Mouse (Mus musculus) 3T3-L1 (cell line): ENCODE results near the gene Nrip2.
A peak's percentile ranks its signal among the peaks of the same experiment; 100 is the strongest.

Experiments used
- DNase-seq: peaks from one replicate; pipeline ENCODE4 v3.0.0-alpha.2; 2015; ENCODE audit warnings: low read depth, low spot score

Gene Nrip2

GRCm38 (mm10) chr6:128398996-128399395 lies at the start of gene Nrip2:
TSS of gene Nrip2 (plus strand) at chr6:128399296.
- DNase-seq = no peak

- DNase-seq = no peak
Observed at GRCm38 (mm10) chr6:128349711-128350110, 49.4 kb upstream of the Nrip2 start.

DNA sequence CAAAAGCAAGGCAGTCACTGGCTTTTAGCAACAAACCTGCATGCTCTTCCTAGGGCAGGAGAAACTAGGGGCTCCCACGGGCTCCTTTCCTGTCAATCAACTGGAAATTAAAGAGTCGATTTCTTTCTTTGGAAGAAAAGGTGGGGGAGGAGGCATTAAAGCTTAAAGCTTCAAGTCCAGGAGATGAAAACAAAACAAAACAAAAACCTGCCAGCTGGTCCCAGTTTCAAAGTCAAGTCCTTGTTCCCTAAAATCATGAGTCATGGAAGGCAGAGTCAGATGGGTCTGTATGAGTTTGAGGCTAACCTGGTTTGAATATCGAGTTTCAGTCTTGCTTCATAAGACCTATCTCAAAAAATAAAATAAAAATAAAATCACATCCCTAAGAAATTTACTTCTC lies 45.0 kb upstream of the Nrip2 start:
- DNase-seq = peak; percentile 69

DNA sequence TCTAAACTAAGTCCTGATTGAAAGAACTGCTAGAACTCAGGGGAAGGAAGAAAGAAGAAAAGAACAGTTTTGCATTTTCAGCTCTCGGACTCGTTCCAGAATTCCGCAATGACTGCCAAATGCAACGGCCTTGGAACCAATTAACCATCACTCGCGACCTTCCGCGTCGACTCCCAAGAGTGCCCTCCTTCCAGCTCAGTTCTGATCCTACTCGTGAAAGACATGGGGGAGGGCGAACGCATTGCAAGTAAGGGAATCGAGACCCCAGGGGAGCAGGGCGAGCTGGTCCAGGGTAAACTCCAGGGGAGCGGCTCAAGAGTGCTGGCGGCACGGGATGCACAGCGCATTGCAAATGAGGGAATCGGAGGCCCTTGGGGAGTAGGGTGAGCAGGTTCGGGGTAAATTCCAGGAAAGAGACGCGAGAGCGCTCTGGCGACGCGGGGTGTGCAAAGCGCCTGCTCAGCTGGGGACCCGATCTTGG lies 43.9 kb upstream of the Nrip2 start:
- peak; percentile 78 for DNase-seq

GRCm38 (mm10) chr6:128355726-128356416 lies 43.2 kb upstream of the Nrip2 start, which contains the start of gene Tulp3:
TSS of gene Tulp3 (minus strand) at chr6:128355851.
- DNase-seq = peak; percentile 98

- peak; percentile 83 for DNase-seq
Observed at GRCm38 (mm10) chr6:128358999-128359398, 40.1 kb upstream of the Nrip2 start.

- no peak for DNase-seq
Observed at GRCm38 (mm10) chr6:128361901-128362300, 37.2 kb upstream of the Nrip2 start.

GRCm38 (mm10) chr6:128362381-128363006 lies 36.6 kb upstream of the Nrip2 start, which contains the start of the genes Rhno1 and Foxm1:
TSS of gene Rhno1 (minus strand) at chr6:128362911.
TSS of gene Foxm1 (plus strand) at chr6:128362967.
- peak; percentile 85 for DNase-seq

DNA sequence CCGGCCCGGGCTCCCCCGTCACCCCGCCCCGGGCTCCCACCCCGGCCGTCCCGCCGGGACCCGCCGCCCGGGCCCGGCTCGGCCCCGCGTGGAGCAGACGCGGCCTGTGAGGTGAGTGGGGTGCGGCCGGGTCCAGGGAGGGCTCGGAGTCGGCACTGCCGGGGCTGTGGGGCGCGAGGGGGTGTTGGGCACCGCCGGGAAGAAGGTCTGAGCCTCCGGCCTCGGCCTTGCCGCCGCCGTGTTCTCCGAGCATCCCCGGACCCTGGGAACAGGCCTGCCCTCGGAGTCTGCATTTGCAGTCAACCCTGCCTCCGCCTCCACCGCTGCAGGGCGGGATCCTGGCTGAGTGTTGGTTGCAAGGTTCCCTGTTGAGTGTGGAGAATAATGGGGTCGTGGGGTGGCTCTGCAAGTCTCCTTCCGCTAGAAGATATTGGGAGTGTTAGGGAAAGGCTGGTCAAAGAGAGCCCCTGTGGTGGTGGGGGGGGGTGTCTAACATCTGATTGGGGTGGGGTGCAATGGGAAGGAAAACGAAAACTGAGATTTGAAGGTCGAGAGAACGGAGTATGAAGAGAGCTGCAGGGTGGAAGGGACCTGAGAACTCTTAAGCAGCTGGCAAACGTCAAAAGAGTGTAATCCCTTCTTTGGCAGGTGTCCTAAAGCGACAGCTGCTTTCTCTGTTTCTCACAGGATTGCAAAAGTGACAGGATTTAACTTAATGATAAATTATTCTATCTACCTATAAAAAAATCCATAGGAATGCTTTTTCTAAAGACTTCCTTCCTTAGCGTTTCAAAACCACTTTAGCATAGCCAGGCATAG lies 35.9 kb upstream of the Nrip2 start:
- DNase-seq = peak; percentile 72

- DNase-seq = peak; percentile 88
Observed at GRCm38 (mm10) chr6:128364721-128365120, 34.4 kb upstream of the Nrip2 start.

DNA sequence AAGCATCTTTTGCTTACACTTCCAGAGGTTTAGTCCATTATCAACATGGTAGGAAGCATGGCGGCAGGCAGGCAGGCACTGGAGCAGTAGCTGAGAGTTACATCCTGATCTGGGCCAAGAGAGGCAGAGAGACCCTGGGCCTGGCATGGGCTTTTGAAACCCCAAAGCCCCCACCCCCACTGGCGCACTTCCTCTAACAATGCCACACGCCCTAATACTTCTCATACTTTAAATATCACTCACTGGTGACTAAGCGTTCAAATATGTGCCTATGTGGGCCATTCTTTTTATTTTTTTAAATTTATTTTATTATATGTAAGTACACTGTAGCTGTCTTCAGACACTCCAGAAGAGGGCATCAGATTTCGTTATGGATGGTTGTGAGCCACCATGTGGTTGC lies 32.6 kb upstream of the Nrip2 start:
- peak; percentile 67 for DNase-seq

- DNase-seq = no peak
Observed at GRCm38 (mm10) chr6:128370040-128370439, 29.1 kb upstream of the Nrip2 start.

DNA sequence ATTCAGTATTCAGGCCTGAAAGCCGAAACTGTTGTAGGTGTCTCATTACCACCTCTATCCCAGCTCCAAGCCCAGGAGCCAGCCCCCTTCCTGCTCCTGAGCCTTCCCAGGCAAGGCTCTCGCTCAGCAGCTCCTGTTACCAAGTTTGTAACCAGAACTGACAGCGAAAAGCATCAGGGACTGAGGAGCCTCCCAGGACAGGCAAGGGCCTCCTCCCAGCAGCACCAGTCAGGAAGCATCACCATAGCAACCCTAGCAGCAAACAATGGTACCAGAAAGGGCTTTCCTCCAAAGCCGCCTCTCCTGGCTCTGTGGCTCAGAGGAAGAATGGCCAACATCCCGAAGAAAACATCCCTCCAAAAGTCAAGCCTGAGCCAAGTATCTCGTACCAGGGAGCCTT lies 23.9 kb upstream of the Nrip2 start, which contains the start of the genes Tex52 and Gm44596:
Gene Tex52 (plus strand): TSS at position 265 of the 400 bp plus-strand sequence.
Gene Gm44596 (plus strand): TSS at position 312 of the 400 bp plus-strand sequence.
- DNase-seq = no peak

GRCm38 (mm10) chr6:128376371-128377085 lies 22.6 kb upstream of the Nrip2 start:
- no peak for DNase-seq

DNA sequence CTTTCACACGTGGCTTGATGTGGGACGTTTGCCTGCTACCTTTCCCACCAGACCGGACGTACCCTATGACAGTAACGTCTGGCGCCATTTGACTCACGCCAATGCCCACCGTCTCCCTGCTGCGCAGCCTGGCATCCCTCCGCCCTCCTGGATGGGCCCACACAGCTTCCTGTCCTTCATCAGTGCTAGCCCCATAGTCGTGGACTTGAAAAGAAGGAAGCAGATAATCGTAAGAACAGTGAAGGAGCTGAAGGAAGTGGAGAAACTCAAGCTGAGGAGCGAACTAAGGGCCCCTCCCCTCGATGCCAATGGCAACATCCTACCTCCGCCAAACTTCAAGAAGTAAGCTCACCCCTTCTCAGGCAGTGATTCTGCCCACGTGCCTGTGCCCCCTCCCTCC lies 19.5 kb upstream of the Nrip2 start:
- DNase-seq = no peak

DNA sequence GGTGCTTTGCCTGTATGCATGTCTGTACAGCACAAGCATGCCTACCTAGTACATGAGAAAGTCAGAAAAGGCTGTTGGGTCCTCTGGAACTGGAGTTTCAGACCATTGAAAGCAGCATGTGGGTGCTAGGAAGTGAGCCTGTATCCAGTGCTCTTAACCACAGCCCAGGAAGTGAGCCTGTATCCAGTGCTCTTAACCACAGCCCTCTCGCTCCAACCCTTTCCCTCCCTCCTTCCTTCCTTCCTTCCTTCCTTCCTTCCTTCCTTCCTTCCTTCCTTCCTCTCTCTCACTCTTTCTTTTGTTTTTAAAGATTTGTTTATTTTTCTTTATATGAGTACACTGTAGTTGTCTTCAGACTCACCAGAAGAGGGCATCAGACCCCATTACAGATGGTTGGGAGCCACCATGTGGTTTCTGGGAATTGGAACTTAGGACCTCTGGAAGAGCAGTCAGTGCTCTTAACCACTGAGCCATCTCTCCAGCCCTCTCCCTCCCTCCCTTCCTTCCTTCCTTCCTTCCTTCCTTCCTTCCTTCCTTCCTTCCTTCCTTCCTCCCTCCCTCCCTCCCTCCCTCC lies 18.4 kb upstream of the Nrip2 start:
- peak; percentile 36 for DNase-seq

DNA sequence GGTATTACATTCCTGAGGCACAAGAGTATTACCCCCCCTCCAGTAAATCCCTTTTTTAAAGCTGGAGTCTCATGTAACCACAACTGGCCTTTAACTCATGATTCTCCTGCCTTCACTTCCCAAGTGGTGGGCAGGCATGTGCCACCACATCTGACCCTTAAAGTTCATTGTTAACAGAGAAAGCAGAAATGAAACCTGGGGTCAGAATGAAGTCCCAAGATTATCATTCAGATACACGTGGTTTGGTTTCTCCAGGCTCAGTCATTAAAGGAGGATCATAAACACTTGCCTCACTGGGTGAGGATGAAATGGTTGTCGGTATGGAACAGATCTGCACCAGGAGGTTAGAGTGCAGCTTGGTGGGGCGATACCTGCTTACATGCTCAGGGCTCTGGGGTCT lies 17.8 kb upstream of the Nrip2 start:
- DNase-seq = no peak

DNA sequence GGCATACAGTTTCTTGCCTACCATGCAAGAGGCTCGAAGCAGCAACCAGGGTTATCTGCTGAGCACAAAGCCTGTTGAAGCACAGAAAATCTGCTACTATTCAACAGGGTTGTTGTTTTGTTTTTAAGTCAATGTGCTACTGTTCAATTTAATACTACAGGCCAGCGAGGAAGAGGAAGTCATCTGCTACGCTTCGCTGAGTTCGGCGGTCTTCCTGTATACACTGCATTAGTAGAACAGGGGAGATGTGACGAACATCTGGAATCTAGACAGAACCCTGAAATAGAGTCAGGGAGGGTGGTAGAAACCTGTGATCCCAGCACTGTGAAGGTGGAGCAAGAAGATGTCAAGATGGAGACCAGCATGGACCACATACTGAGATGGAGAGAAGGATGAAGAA lies 15.3 kb upstream of the Nrip2 start:
- DNase-seq = no peak

- DNase-seq = no peak
Observed at GRCm38 (mm10) chr6:128385026-128385425, 14.1 kb upstream of the Nrip2 start.

- no peak for DNase-seq
Observed at GRCm38 (mm10) chr6:128389185-128389584, 9.9 kb upstream of the Nrip2 start.

GRCm38 (mm10) chr6:128390683-128391082 lies 8.4 kb upstream of the Nrip2 start:
- peak; percentile 31 for DNase-seq
